Mouse (Mus musculus): ENCODE results near the gene Ddah1.

GRCm38 (mm10) chr3:145922971-145923370 lies 164.5 kb downstream of the Ddah1 start:
- no peak for TF ChIP-seq CTCF (IDR thresholded peaks at IDR 0.05)
- no peak for TF ChIP-seq POLR2A (IDR thresholded peaks at IDR 0.05; ENCODE audit: insufficient read depth, low read depth, low read length)
- TF ChIP-seq EP300 (IDR thresholded peaks at IDR 0.05; ENCODE audit: insufficient read depth, low read depth, low read length), result no peak
